Mouse (Mus musculus) limb, embryonic 11.5 days (tissue): Measurements from ENCODE around the gene Dnah11. TPM values are rescaled to one million over a fixed set of nuclear protein-coding genes. Genes with fewer than 3 reads are reported as not detected.

Source experiments
- ATAC-seq: fragments of 200-750 bp; cut with Nextera tagmentation; 2 replicates; pipeline ENCODE4 v1.8.0; 2017; ENCODE audit warnings: low read depth; ENCODE audit not compliant: insufficient number of reproducible peaks, low FRiP score, low TSS enrichment
- DNase-seq: peaks from one replicate; pipeline ENCODE4 v3.0.0-alpha.2; 2015; ENCODE audit warnings: low spot score
- H3K27ac ChIP-seq: fragments of 300-500 bp; sonication (generic); replicated peaks from 2 replicates; pipeline ENCODE4 v1.5.1; 2014; ENCODE audit warnings: low read depth, mild to moderate bottlenecking, low read length
- H3K27me3 ChIP-seq: fragments of 300-500 bp; sonication (generic); 2 replicates; pipeline ENCODE4 v1.6.1; 2014; ENCODE audit warnings: mild to moderate bottlenecking, low read length, mixed read lengths; ENCODE audit not compliant: control insufficient read depth, insufficient read depth
- H3K36me3 ChIP-seq: fragments of 300-500 bp; sonication (generic); 2 replicates; pipeline ENCODE4 v1.6.1; 2014; ENCODE audit warnings: mild to moderate bottlenecking, low read length, moderate library complexity, mixed read lengths; ENCODE audit not compliant: control insufficient read depth, insufficient read depth
- H3K4me1 ChIP-seq: fragments of 300-500 bp; sonication (generic); 2 replicates; pipeline ENCODE4 v1.6.1; 2014; ENCODE audit warnings: low read length, mixed read lengths; ENCODE audit not compliant: control insufficient read depth, insufficient read depth
- H3K4me2 ChIP-seq: fragments of 300-500 bp; sonication (generic); 2 replicates; pipeline ENCODE4 v1.6.1; 2014; ENCODE audit warnings: low read depth, mild to moderate bottlenecking, moderate library complexity; ENCODE audit not compliant: severe bottlenecking
- H3K4me3 ChIP-seq: fragments of 300-500 bp; sonication (generic); 2 replicates; pipeline ENCODE4 v1.5.1; 2014; ENCODE audit warnings: low read depth, low read length
- H3K9ac ChIP-seq: fragments of 300-500 bp; sonication (generic); 2 replicates; pipeline ENCODE4 v1.6.1; 2014; ENCODE audit warnings: mild to moderate bottlenecking, low read length
- H3K9me3 ChIP-seq: fragments of 300-500 bp; sonication (generic); 2 replicates; pipeline ENCODE4 v1.6.1; 2016; ENCODE audit warnings: low read length; ENCODE audit not compliant: control insufficient read depth
- WGBS: fragments of 180-500 bp; shearing (Covaris S2); extraction: QIAGEN DNeasy Blood & Tissue Kit; methylation state at CpG from one replicate; pipeline ENCODE4 v1.1.7; 2014; 5-methylcytosine and 5-hydroxymethylcytosine counted together
- polyA plus RNA-seq: library from polyadenylated mRNA; unstranded; fragments of >200 nt; fragmentation: Nextera tagmentation; extraction: Ambion mirVana; gene quantifications from 2 replicates; pipeline ENCODE4 v1.2.1, GENCODE M21; 2014

Dnah11 gene
- polyA plus RNA-seq, 1 experiment from 2014 or later: 0.19 TPM

DNA sequence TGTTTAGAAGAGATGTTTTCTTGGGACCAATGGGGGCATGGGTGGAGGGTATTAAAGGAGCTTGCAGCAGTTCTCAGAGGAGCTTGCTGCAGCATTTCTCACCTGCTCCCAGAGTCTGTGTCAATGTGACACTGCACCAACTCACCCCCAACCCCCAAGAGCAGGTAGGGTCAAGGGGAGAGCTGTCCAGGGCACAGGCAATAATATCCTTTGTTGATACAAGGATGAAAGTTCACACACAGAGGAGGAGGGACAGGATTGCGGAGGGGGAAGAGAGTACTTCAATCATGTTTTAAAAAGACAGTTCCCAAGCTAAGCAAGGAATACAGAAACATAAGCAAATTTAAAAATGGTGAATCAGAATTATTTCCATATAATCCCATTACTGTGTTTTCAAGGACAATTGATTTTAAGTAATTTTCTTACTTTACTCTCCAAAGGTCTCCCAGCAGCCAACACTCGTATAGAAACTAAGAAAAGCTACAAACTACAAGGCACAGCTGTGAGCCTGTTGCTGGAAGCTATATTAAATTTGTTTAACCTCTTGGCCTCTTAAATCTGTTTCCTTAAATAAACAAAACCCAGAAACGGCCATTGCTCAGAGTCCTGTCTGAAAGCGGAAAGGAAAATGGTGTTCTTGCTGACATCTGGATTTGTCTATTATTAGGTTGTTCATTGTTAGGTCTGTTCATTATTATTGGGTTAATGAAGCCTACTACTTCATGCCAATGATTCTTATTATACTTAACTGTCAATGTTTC, 12.5 kb downstream of the Dnah11 start:
- no peak overlapping the region for H3K4me3 ChIP-seq
- H3K27me3 ChIP-seq: no peaks in the 10 kb centered on the region
- ATAC-seq (0 out of 2 replicates have a peak, but pooled peaks have one; percentile 10), DNase-seq (no peak)
- H3K4me1 ChIP-seq: 0 out of 2 replicates have a peak, but pooled peaks cover 3% of the 10 kb centered on the region
- 25% methylated on average over 4 of the region's 4 CpGs for WGBS
- no peaks in the 10 kb centered on the region for H3K36me3 ChIP-seq
- H3K4me2 ChIP-seq: no peak overlapping the region
- H3K9me3 ChIP-seq: no peaks in the 10 kb centered on the region
- H3K27ac ChIP-seq: no peak overlapping the region
- H3K9ac ChIP-seq: no peak overlapping the region

- Histone ChIP-seq H3K9me3 (no peaks in the 10 kb centered on the region), H3K36me3 (no peaks in the 10 kb centered on the region), H3K27ac (no peak overlapping the region), H3K4me1 (0 out of 2 replicates have a peak, but pooled peaks cover 3% of the 10 kb centered on the region), H3K4me3 (no peak overlapping the region), H3K4me2 (no peak overlapping the region), H3K9ac (no peak overlapping the region), H3K27me3 (no peaks in the 10 kb centered on the region)
- WGBS: 83% methylated on average over 1 of the region's 1 CpGs
- ATAC-seq (no peak), DNase-seq (no peak)
Measured at GRCm38 (mm10) chr12:118184731-118185130, 14.1 kb downstream of the Dnah11 start.

- H3K36me3 ChIP-seq: no peaks in the 10 kb centered on the region
- no peak overlapping the region for H3K4me3 ChIP-seq
- H3K27me3 ChIP-seq: no peaks in the 10 kb centered on the region
- no peaks in the 10 kb centered on the region for H3K4me1 ChIP-seq
- H3K9me3 ChIP-seq: no peaks in the 10 kb centered on the region
- ATAC-seq: no peak
- DNase-seq: no peak
- no peak overlapping the region for H3K9ac ChIP-seq
- no peak overlapping the region for H3K4me2 ChIP-seq
- 91% methylated on average over 5 of the region's 5 CpGs for WGBS
- H3K27ac ChIP-seq: no peak overlapping the region
Measured at GRCm38 (mm10) chr12:118177756-118178155, 21.1 kb downstream of the Dnah11 start.

- 46% methylated on average over 4 of the region's 4 CpGs for WGBS
- DNase-seq (no peak), ATAC-seq (no peak)
Measured at GRCm38 (mm10) chr12:118164785-118165184, 34.1 kb downstream of the Dnah11 start.

GRCm38 (mm10) chr12:118156986-118157385, 41.9 kb downstream of the Dnah11 start:
- ATAC-seq (no peak), DNase-seq (no peak)
- H3K27ac ChIP-seq: no peak overlapping the region
- no peak overlapping the region for H3K9ac ChIP-seq
- 92% methylated on average over 5 of the region's 5 CpGs for WGBS
- no peaks in the 10 kb centered on the region for H3K4me1 ChIP-seq
- no peak overlapping the region for H3K4me2 ChIP-seq
- no peaks in the 10 kb centered on the region for H3K9me3 ChIP-seq
- no peak overlapping the region for H3K4me3 ChIP-seq
- no peaks in the 10 kb centered on the region for H3K36me3 ChIP-seq
- no peaks in the 10 kb centered on the region for H3K27me3 ChIP-seq

More at GRCm38 (mm10) chr12:118164785-118165184, 34.1 kb downstream of the Dnah11 start:
- Histone ChIP-seq H3K9ac (no peak overlapping the region), H3K27ac (no peak overlapping the region), H3K9me3 (no peaks in the 10 kb centered on the region), H3K4me3 (no peak overlapping the region), H3K36me3 (no peaks in the 10 kb centered on the region), H3K27me3 (no peaks in the 10 kb centered on the region), H3K4me2 (no peak overlapping the region), H3K4me1 (no peaks in the 10 kb centered on the region)

GRCm38 (mm10) chr12:118147521-118148033, 51.3 kb downstream of the Dnah11 start:
- ATAC-seq (no peak), DNase-seq (no peak)
- Histone ChIP-seq H3K4me3 (no peak overlapping the region), H3K9me3 (no peaks in the 10 kb centered on the region), H3K27me3 (no peaks in the 10 kb centered on the region), H3K4me1 (no peaks in the 10 kb centered on the region), H3K36me3 (no peaks in the 10 kb centered on the region), H3K9ac (no peak overlapping the region), H3K27ac (no peak overlapping the region), H3K4me2 (no peak overlapping the region)
- 87% methylated on average over 2 of the region's 2 CpGs for WGBS

- WGBS: 94% methylated on average over 4 of the region's 4 CpGs
- no peaks in the 10 kb centered on the region for H3K4me1 ChIP-seq
Measured at GRCm38 (mm10) chr12:118128116-118128515, 70.7 kb downstream of the Dnah11 start.

GRCm38 (mm10) chr12:118119668-118120067, 79.2 kb downstream of the Dnah11 start:
- Histone ChIP-seq H3K4me2 (no peak overlapping the region), H3K27me3 (no peaks in the 10 kb centered on the region), H3K9me3 (no peaks in the 10 kb centered on the region), H3K4me1 (no peaks in the 10 kb centered on the region), H3K9ac (no peak overlapping the region), H3K4me3 (no peak overlapping the region), H3K27ac (no peak overlapping the region), H3K36me3 (no peaks in the 10 kb centered on the region)
- DNase-seq (no peak), ATAC-seq (no peak)
- WGBS: 93% methylated on average over 3 of the region's 3 CpGs

More at GRCm38 (mm10) chr12:118128116-118128515, 70.7 kb downstream of the Dnah11 start:
- no peak overlapping the region for H3K27ac ChIP-seq
- no peak overlapping the region for H3K4me3 ChIP-seq
- no peaks in the 10 kb centered on the region for H3K9me3 ChIP-seq
- DNase-seq (no peak), ATAC-seq (no peak)
- no peaks in the 10 kb centered on the region for H3K27me3 ChIP-seq
- no peak overlapping the region for H3K9ac ChIP-seq
- H3K4me2 ChIP-seq: no peak overlapping the region
- no peaks in the 10 kb centered on the region for H3K36me3 ChIP-seq
